Mouse (Mus musculus) liver, adult 2 months (tissue): Measurements from ENCODE around the gene Hoxb3.

Experiments
- CTCF ChIP-seq: fragments of 200-500 bp; IDR thresholded peaks from 2 replicates; pipeline ENCODE4 v1.5.1; 2011; ENCODE audit warnings: low read depth, low read length, control low read depth
- POLR2A ChIP-seq: fragments of 200-500 bp; IDR thresholded peaks from 2 replicates; pipeline ENCODE4 v1.6.1; 2011; ENCODE audit warnings: low read length, control low read depth; ENCODE audit not compliant: insufficient read depth; ENCODE audit errors: extremely low read depth

DNA sequence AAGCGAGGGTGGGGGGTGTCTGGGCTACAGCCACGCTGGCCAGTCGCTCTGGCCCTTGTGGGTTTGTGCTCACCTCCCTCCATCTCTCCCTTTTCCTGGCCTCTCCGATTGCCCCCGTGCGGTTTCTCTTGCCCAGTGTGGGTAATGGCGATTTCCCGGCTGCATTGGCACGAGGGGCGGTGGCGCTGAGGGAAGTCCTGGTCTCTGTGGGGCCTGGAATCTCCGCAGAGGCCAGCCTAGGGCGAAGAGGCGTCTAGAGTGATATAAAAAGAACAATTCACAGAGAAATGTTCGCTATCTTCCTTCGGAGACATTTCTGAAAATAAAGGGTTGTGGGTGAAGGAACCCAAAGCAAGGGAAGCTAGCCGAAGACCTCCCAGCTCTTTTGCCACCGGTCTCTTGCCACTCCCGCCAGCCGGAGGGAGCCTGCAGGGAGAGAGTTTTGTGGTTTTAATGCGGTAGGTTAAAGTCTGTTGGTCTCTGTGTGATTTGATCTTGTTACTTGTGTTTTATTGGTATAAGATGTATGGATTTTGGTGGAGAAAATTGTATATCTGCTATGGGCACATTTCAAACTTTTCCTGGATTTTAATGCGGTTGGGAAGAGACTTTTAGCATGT lies 29.7 kb upstream of the Hoxb3 start:
- no peak for TF ChIP-seq CTCF
- TF ChIP-seq POLR2A: no peak
